Mouse (Mus musculus): ENCODE results near the gene Pcnx2.

Gene Pcnx2

GRCm38 (mm10) chr8:125818796-125819195 is 79.3 kb downstream of the Pcnx2 start:
- DNase-seq = peak in 1 of 2 experiments; percentile 25

GRCm38 (mm10) chr8:125816742-125817141 is 81.4 kb downstream of the Pcnx2 start:
- no peak for DNase-seq

GRCm38 (mm10) chr8:125808826-125809225 is 89.3 kb downstream of the Pcnx2 start:
- peak; percentile 63 to 64 for DNase-seq

- DNase-seq = peak; percentile 49 to 61
Observed at GRCm38 (mm10) chr8:125807905-125808310, 90.2 kb downstream of the Pcnx2 start.

GRCm38 (mm10) chr8:125806459-125806858 is 91.7 kb downstream of the Pcnx2 start:
- no peak for DNase-seq

GRCm38 (mm10) chr8:125796970-125797369 is 101.1 kb downstream of the Pcnx2 start:
- DNase-seq = peak in 1 of 2 experiments; percentile 45

- DNase-seq = no peak
Observed at GRCm38 (mm10) chr8:125795341-125795740, 102.8 kb downstream of the Pcnx2 start.

- no peak for DNase-seq
Observed at GRCm38 (mm10) chr8:125792816-125793455, 105.2 kb downstream of the Pcnx2 start.

- no peak for DNase-seq
Observed at GRCm38 (mm10) chr8:125786886-125787285, 111.2 kb downstream of the Pcnx2 start.

- peak; percentile 31 to 42 for DNase-seq
Observed at GRCm38 (mm10) chr8:125782161-125782560, 116.0 kb downstream of the Pcnx2 start.

GRCm38 (mm10) chr8:125779656-125780055 is 118.5 kb downstream of the Pcnx2 start:
- DNase-seq = no peak

GRCm38 (mm10) chr8:125778919-125779318 is 119.2 kb downstream of the Pcnx2 start:
- DNase-seq = no peak

GRCm38 (mm10) chr8:125777478-125778164 is 120.5 kb downstream of the Pcnx2 start:
- no peak for DNase-seq

- DNase-seq = no peak
Observed at GRCm38 (mm10) chr8:125776800-125777199, 121.3 kb downstream of the Pcnx2 start.

- no peak for DNase-seq
Observed at GRCm38 (mm10) chr8:125776314-125776713, 121.8 kb downstream of the Pcnx2 start.

- no peak for DNase-seq
Observed at GRCm38 (mm10) chr8:125775031-125775430, 123.1 kb downstream of the Pcnx2 start.

- no peak for DNase-seq
Observed at GRCm38 (mm10) chr8:125773281-125773803, 124.8 kb downstream of the Pcnx2 start.

- no peak for DNase-seq
Observed at GRCm38 (mm10) chr8:125772300-125772699, 125.8 kb downstream of the Pcnx2 start.

- DNase-seq = peak in 1 of 2 experiments; percentile 41
Observed at GRCm38 (mm10) chr8:125768079-125768478, 130.0 kb downstream of the Pcnx2 start.

- no peak for DNase-seq
Observed at GRCm38 (mm10) chr8:125763066-125763786, 134.9 kb downstream of the Pcnx2 start.

GRCm38 (mm10) chr8:125759022-125759421 is 139.1 kb downstream of the Pcnx2 start:
- peak; percentile 56 to 62 for DNase-seq

- DNase-seq = peak in 1 of 2 experiments; percentile 74
Observed at GRCm38 (mm10) chr8:125757106-125757496, 141.0 kb downstream of the Pcnx2 start.

GRCm38 (mm10) chr8:125756391-125757105 is 141.6 kb downstream of the Pcnx2 start:
- peak; percentile 94 to 97 for DNase-seq

Data from cerebellum, postnatal 10 days (tissue).